Mouse (Mus musculus): ENCODE data around the gene Rimbp2.

DNA sequence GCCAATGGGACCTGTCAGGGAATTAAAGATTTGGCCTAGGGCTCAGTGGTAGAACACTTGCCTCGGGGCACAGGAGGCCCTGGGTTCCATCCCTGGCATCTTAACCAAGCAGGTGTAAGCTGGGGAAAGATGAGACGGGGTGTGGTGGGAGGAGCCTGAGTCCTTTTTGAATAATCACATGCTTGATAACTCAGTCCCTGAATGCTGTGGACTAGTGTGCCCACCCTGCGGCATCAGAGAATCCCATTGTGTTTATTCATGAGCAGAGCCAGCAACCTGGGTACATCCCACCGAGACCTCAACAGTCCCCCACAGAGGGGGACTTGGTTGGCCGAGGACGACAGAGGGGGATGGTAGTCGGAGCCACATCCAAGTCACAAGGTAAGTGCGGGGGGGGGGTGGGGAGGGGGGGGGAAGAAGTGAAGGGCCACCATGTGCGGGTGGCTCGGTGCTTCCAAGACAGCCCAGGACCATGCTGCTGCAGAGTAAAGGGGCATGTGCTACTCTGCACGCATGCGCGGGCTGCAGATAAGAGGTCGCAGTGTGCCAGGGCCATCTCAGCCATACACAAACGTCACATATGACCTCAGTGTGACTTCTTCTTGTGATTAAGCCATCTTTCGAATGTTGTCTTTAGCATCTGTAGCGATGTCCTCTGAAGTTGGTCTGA is 214.0 kb downstream of the Rimbp2 start:
- TF ChIP-seq CTCF (IDR thresholded peaks at IDR 0.05; ENCODE audit: low read depth) (no peak), EP300 (IDR thresholded peaks at IDR 0.05; ENCODE audit: low read depth) (no peak)

Measured in liver, postnatal 0 days (tissue).